Mouse (Mus musculus) neutrophil, adult 83 days (primary cell): ENCODE results near the gene Set. TPM values are rescaled to one million over a fixed set of nuclear protein-coding genes. Genes with fewer than 3 reads are reported as not detected.

Experiments
- total RNA-seq, 2 experiments: library from RNA; stranded (reverse); gene quantifications; one replicate each; pipeline ENCODE4 v1.2.4; 2023

Set gene
- 100 to 1,000 TPM; 135 to 140 TPM for total RNA-seq

GRCm38 (mm10) chr2:30057223-30057904 is at the start of gene Set:
Gene Set, plus strand, starts transcription at chr2:30057378.

GRCm38 (mm10) chr2:30048699-30049388 is 8.3 kb upstream of the Set start, which contains the start of gene Wdr34:
Gene Wdr34, minus strand, starts transcription at chr2:30048881.

GRCm38 (mm10) chr2:30077502-30078348 is 20.5 kb downstream of the Set start, which contains the start of gene Pkn3:
Gene Pkn3, plus strand, starts transcription at chr2:30077684.

GRCm38 (mm10) chr2:30093471-30094207 is 36.5 kb downstream of the Set start, which contains the start of gene Zdhhc12:
Gene Zdhhc12, minus strand, starts transcription at chr2:30093648.

Other genes with a start within 250 kb of the Set start
- 10 to 100 TPM; 21.1 to 22.3 TPM for gene Urm1, start 237.3 kb upstream of the Set start, total RNA-seq
- gene Cercam, start 188.2 kb upstream of the Set start, total RNA-seq: 1 to 10 TPM; 6.4 to 9.9 TPM
- gene Odf2, start 168.2 kb upstream of the Set start, total RNA-seq: 10 to 100 TPM; 86.4 to 90.5 TPM
- gene Gle1, start 122.0 kb upstream of the Set start, total RNA-seq: 10 to 100 TPM; 28.7 to 29.8 TPM
- 100 to 1,000 TPM; 185 TPM for gene Sptan1, start 91.8 kb upstream of the Set start, total RNA-seq
- gene Wdr34, start 8.5 kb upstream of the Set start, total RNA-seq: 1 to 10 TPM; 2.3 to 3.8 TPM
- gene Pkn3, start 20.3 kb downstream of the Set start, total RNA-seq: 1 to 10 TPM; 7.1 to 7.3 TPM
- 10 to 100 TPM; 10.5 to 13.7 TPM for gene Zdhhc12, start 36.3 kb downstream of the Set start, total RNA-seq
- 10 to 100 TPM; 31.5 to 33.2 TPM for gene Zer1, start 67.2 kb downstream of the Set start, total RNA-seq
- gene Tbc1d13, start 76.4 kb downstream of the Set start, total RNA-seq: 10 to 100 TPM; 54.5 to 57.4 TPM
- 1 to 10 TPM; 1.3 to 2.3 TPM for gene Endog, start 114.1 kb downstream of the Set start, total RNA-seq
- gene Spout1, start 121.1 kb downstream of the Set start, total RNA-seq: 1 to 10 TPM; 8.3 to 9.2 TPM
- gene Kyat1, start 148.5 kb downstream of the Set start, total RNA-seq: 1 to 10 TPM; 2.5 to 4.1 TPM
- gene Lrrc8a, start 180.3 kb downstream of the Set start, total RNA-seq: 10 to 100 TPM; 16.5 to 16.8 TPM
- gene Gm28035, start 183.2 kb downstream of the Set start, total RNA-seq: under 1 TPM in 1 of 2 experiments, not detected in 1; 0.20 TPM
- 1 to 10 TPM in 1 of 2 experiments, under 1 TPM in 1; 0.68 to 2.1 TPM for gene Phyhd1, start 208.8 kb downstream of the Set start, total RNA-seq
- 1 to 10 TPM in 1 of 2 experiments, not detected in 1; 1.5 TPM for gene Gm28038, start 223.7 kb downstream of the Set start, total RNA-seq
- gene Dolk, start 229.0 kb downstream of the Set start, total RNA-seq: 1 to 10 TPM; 4.8 to 5.2 TPM
- 10 to 100 TPM; 32.3 to 32.4 TPM for gene Nup188, start 229.0 kb downstream of the Set start, total RNA-seq